Mouse (Mus musculus) embryonic facial prominence, embryonic 14.5 days (tissue): ENCODE results near the gene Catip. TPM values are rescaled to one million over a fixed set of nuclear protein-coding genes. Genes with fewer than 3 reads are reported as not detected.

ENCODE experiments used
- ATAC-seq: fragments of 200-750 bp; cut with Nextera tagmentation; 2 replicates; pipeline ENCODE4 v1.8.0; 2017; ENCODE audit warnings: low read depth, moderate number of reproducible peaks, moderate TSS enrichment
- DNase-seq: peaks from one replicate; pipeline ENCODE4 v3.0.0-alpha.2; 2015; ENCODE audit warnings: low spot score
- H3K27ac ChIP-seq: fragments of 300-500 bp; sonication (generic); replicated peaks from 2 replicates; pipeline ENCODE4 v1.5.1; 2014; ENCODE audit warnings: low read depth, mild to moderate bottlenecking, low read length, moderate library complexity
- H3K27me3 ChIP-seq: fragments of 300-500 bp; sonication (generic); replicated peaks from 2 replicates; pipeline ENCODE4 v1.6.1; 2014; ENCODE audit warnings: low read length; ENCODE audit not compliant: control insufficient read depth, insufficient read depth
- H3K36me3 ChIP-seq: fragments of 300-500 bp; sonication (generic); 2 replicates; pipeline ENCODE4 v1.6.1; 2014; ENCODE audit warnings: low read length, mixed read lengths; ENCODE audit not compliant: control insufficient read depth, insufficient read depth
- H3K4me1 ChIP-seq: fragments of 300-500 bp; sonication (generic); 2 replicates; pipeline ENCODE4 v1.6.1; 2014; ENCODE audit warnings: antibody characterized with exemption, low read length; ENCODE audit not compliant: control insufficient read depth, insufficient read depth
- H3K4me2 ChIP-seq: fragments of 300-500 bp; sonication (generic); 2 replicates; pipeline ENCODE4 v1.6.1; 2014; ENCODE audit warnings: low read depth, mild to moderate bottlenecking, low read length, moderate library complexity, mixed read lengths
- H3K4me3 ChIP-seq: fragments of 300-500 bp; sonication (generic); 2 replicates; pipeline ENCODE4 v1.5.1; 2014; ENCODE audit warnings: low read depth, mild to moderate bottlenecking, low read length
- H3K9ac ChIP-seq: fragments of 300-500 bp; sonication (generic); 2 replicates; pipeline ENCODE4 v1.6.1; 2014; ENCODE audit warnings: low read depth, mild to moderate bottlenecking, low read length, moderate library complexity, mixed read lengths
- H3K9me3 ChIP-seq: fragments of 300-500 bp; sonication (generic); 2 replicates; pipeline ENCODE4 v1.6.1; 2016; ENCODE audit warnings: low read length; ENCODE audit not compliant: control insufficient read depth
- WGBS: fragments of 180-500 bp; shearing (Covaris S2); extraction: QIAGEN DNeasy Blood & Tissue Kit; methylation state at CpG from one replicate; pipeline ENCODE4 v1.1.7; 2014; 5-methylcytosine and 5-hydroxymethylcytosine counted together
- polyA plus RNA-seq: library from polyadenylated mRNA; unstranded; fragments of >200 nt; fragmentation: Nextera tagmentation; extraction: Ambion mirVana; gene quantifications from 2 replicates; pipeline ENCODE4 v1.2.1, GENCODE M21; 2014

The Catip gene
- polyA plus RNA-seq, 1 experiment from 2014 or later = 0.95 TPM

GRCm38 (mm10) chr1:74367886-74368645 is 6.2 kb downstream of the Catip start:
- no peaks in the 10 kb centered on the region for H3K36me3 ChIP-seq
- no peaks in the 10 kb centered on the region; the same call in 1 of the 2 replicates for H3K4me1 ChIP-seq
- peak overlapping the region; percentile 51 for H3K9ac ChIP-seq
- H3K27me3 ChIP-seq = 0 out of 2 replicates have a peak, but pooled peaks cover 2% of the 10 kb centered on the region
- ATAC-seq (peak; percentile 92), DNase-seq (peak; percentile 79)
- WGBS = 19% methylated on average over 34 of the region's 34 CpGs
- H3K27ac ChIP-seq = no peak overlapping the region
- no peaks in the 10 kb centered on the region for H3K9me3 ChIP-seq
- peak overlapping the region; percentile 68 for H3K4me2 ChIP-seq
- H3K4me3 ChIP-seq = peak overlapping the region; percentile 33

DNA sequence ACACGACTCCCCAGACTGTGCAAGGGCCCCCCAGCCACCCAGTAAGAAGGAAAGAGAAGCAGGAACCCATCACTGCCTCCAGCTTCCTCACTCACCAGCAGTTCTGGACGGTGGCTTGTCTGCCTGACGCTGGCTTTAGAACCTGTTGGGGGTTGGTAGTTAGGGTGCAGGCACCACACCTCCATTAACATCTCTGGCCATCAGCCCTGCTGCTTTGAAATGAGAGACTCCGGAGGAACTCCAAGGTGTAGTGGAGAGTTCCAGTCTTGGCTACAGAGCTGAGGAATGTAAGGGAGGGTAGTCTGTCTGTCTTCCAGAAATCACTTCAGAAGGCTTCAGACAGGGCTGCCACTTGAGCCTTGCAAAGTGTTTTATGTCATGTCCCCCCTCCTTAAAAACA is 8.1 kb downstream of the Catip start:
- 48% methylated on average over 4 of the region's 4 CpGs for WGBS
- ATAC-seq (no peak), DNase-seq (no peak)

DNA sequence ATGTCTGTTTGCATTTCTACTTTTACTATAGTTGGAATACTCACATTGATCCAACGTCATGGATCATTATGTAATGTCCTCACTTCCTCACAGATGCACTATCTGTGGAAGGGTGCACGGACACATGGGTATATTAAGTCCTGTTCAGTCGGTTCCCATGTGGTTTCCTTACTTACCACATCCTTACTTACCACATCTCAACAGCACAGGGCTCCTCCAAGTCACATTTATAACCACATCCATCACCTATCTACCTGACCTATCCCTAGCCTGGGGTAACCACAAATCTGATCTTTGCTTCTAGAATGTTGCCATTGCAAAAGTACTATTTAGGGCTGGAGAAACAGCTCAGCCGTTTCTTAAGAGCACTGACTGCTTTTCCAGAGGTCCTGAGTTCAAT is 11.5 kb downstream of the Catip start:
- Histone ChIP-seq H3K36me3 (no peaks in the 10 kb centered on the region), H3K4me3 (no peak overlapping the region), H3K4me1 (no peaks in the 10 kb centered on the region), H3K9me3 (no peaks in the 10 kb centered on the region), H3K9ac (no peak overlapping the region), H3K4me2 (no peak overlapping the region), H3K27ac (no peak overlapping the region), H3K27me3 (no peaks in the 10 kb centered on the region)
- WGBS = 70% methylated on average over 4 of the region's 4 CpGs
- DNase-seq (no peak), ATAC-seq (no peak)

More for the DNA sequence above, 8.1 kb downstream of the Catip start:
- H3K27ac ChIP-seq = no peak overlapping the region
- no peak overlapping the region for H3K4me3 ChIP-seq
- H3K4me2 ChIP-seq = no peak overlapping the region
- no peak overlapping the region for H3K9ac ChIP-seq
- 0 out of 2 replicates have a peak, but pooled peaks cover 2% of the 10 kb centered on the region for H3K27me3 ChIP-seq
- H3K9me3 ChIP-seq = no peaks in the 10 kb centered on the region
- no peaks in the 10 kb centered on the region; the same call in 1 of the 2 replicates for H3K4me1 ChIP-seq
- H3K36me3 ChIP-seq = no peaks in the 10 kb centered on the region

- WGBS = 66% methylated on average over 8 of the region's 8 CpGs
- H3K9ac ChIP-seq = no peak within 1 kb of the TSS
- ATAC-seq = no peak
Observed at GRCm38 (mm10) chr1:74374980-74375379, 13.1 kb downstream of the Catip start, which contains the start of gene Slc11a1. TSS of gene Slc11a1 (plus strand) at chr1:74375195.

DNA sequence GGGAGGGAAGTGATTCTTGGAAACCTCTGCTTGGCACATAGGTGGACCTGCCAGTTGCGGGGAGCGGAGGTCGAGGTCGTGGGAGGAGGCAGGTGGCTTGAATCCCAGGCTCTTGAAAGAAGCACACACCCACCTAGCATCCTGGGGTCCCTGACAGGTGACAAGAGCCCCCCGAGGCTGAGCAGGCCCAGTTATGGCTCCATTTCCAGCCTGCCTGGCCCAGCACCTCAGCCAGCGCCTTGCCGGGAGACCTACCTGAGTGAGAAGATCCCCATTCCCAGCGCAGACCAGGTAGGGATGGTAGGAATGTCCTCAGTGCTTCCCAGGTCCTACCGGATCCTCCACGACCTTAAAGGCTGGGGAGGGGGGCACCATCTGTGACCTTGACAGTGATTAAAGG is 13.7 kb downstream of the Catip start:
- H3K27ac ChIP-seq = no peak overlapping the region
- no peak for DNase-seq
- no peaks in the 10 kb centered on the region for H3K9me3 ChIP-seq
- H3K4me2 ChIP-seq = no peak overlapping the region
- no peak overlapping the region for H3K4me3 ChIP-seq
- no peaks in the 10 kb centered on the region for H3K27me3 ChIP-seq
- WGBS = 80% methylated on average over 10 of the region's 10 CpGs
- no peak overlapping the region for H3K9ac ChIP-seq
- no peaks in the 10 kb centered on the region for H3K36me3 ChIP-seq
- no peaks in the 10 kb centered on the region for H3K4me1 ChIP-seq
- no peak for ATAC-seq

More at GRCm38 (mm10) chr1:74374980-74375379, 13.1 kb downstream of the Catip start, which contains the start of gene Slc11a1:
- no peaks in the 10 kb centered on the region for H3K9me3 ChIP-seq
- H3K27ac ChIP-seq = no peak within 1 kb of the TSS
- no peak for DNase-seq
- H3K27me3 ChIP-seq = no peaks in the 10 kb centered on the region
- H3K4me1 ChIP-seq = no peaks in the 10 kb centered on the region
- no peaks in the 10 kb centered on the region for H3K36me3 ChIP-seq
- H3K4me3 ChIP-seq = no peak within 1 kb of the TSS
- no peak within 1 kb of the TSS for H3K4me2 ChIP-seq

- Histone ChIP-seq H3K27ac (no peak overlapping the region), H3K9ac (no peak overlapping the region), H3K36me3 (no peaks in the 10 kb centered on the region), H3K4me1 (no peaks in the 10 kb centered on the region), H3K4me3 (no peak overlapping the region), H3K9me3 (no peaks in the 10 kb centered on the region), H3K27me3 (no peaks in the 10 kb centered on the region), H3K4me2 (no peak overlapping the region)
- DNase-seq (no peak), ATAC-seq (peak; percentile 17; the same call in 1 of the 2 replicates)
- WGBS = 81% methylated on average over 4 of the region's 4 CpGs
Observed at GRCm38 (mm10) chr1:74376396-74376795, 14.5 kb downstream of the Catip start.

GRCm38 (mm10) chr1:74379058-74379504 is 17.2 kb downstream of the Catip start:
- H3K27ac ChIP-seq = no peak overlapping the region
- WGBS = 75% methylated on average over 7 of the region's 7 CpGs
- no peaks in the 10 kb centered on the region for H3K36me3 ChIP-seq
- no peaks in the 10 kb centered on the region for H3K9me3 ChIP-seq
- no peaks in the 10 kb centered on the region for H3K27me3 ChIP-seq
- no peak for ATAC-seq
- no peak overlapping the region for H3K4me2 ChIP-seq
- H3K4me1 ChIP-seq = no peaks in the 10 kb centered on the region
- DNase-seq = no peak
- H3K9ac ChIP-seq = no peak overlapping the region
- no peak overlapping the region for H3K4me3 ChIP-seq

DNA sequence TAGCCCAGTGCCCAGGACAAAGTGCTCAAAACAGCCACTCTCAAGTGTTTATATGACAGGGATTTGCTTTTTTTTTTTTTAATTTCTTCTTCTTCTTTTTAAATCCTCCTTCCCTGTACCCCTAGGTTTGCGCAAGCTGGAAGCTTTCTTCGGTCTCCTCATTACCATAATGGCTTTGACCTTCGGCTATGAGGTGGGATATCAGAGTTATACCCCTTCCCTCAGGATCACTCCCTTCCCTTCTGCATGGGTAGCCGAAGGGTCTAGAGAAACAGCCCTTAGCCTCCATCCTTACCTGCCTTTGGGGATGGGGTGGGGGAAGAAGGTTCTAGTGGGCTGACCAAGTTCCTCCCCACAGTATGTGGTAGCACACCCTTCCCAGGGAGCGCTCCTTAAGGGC is 18.6 kb downstream of the Catip start:
- Histone ChIP-seq H3K36me3 (no peaks in the 10 kb centered on the region), H3K27ac (no peak overlapping the region), H3K27me3 (no peaks in the 10 kb centered on the region), H3K9me3 (no peaks in the 10 kb centered on the region), H3K4me3 (no peak overlapping the region), H3K9ac (no peak overlapping the region), H3K4me2 (no peak overlapping the region), H3K4me1 (no peaks in the 10 kb centered on the region)
- DNase-seq (no peak), ATAC-seq (no peak)
- 80% methylated on average over 5 of the region's 5 CpGs for WGBS

- Histone ChIP-seq H3K4me1 (no peaks in the 10 kb centered on the region), H3K9me3 (no peaks in the 10 kb centered on the region), H3K9ac (no peak overlapping the region), H3K4me2 (no peak overlapping the region), H3K27me3 (no peaks in the 10 kb centered on the region), H3K36me3 (no peaks in the 10 kb centered on the region), H3K27ac (no peak overlapping the region), H3K4me3 (no peak overlapping the region)
- DNase-seq = no peak
- WGBS = 90% methylated on average over 10 of the region's 10 CpGs
- ATAC-seq = no peak
Observed at GRCm38 (mm10) chr1:74381588-74382021, 19.7 kb downstream of the Catip start.
